Mouse (Mus musculus) thymus, postnatal 25 days (tissue): ENCODE results near the gene Kifc3.

Experiments
- DNase-seq: peaks from one replicate; pipeline ENCODE4 v3.0.0; 2022

The Kifc3 gene

GRCm38 (mm10) chr8:95128750-95129260, 73.8 kb downstream of the Kifc3 start:
- no peak for DNase-seq

GRCm38 (mm10) chr8:95127658-95128057, 75.0 kb downstream of the Kifc3 start:
- DNase-seq: no peak

GRCm38 (mm10) chr8:95126497-95126896, 76.1 kb downstream of the Kifc3 start:
- DNase-seq: no peak

- peak; percentile 15 for DNase-seq
Observed at GRCm38 (mm10) chr8:95123455-95123854, 79.2 kb downstream of the Kifc3 start.

- DNase-seq: peak; percentile 22
Observed at GRCm38 (mm10) chr8:95113750-95114149, 88.9 kb downstream of the Kifc3 start.

- no peak for DNase-seq
Observed at GRCm38 (mm10) chr8:95113108-95113507, 89.5 kb downstream of the Kifc3 start.

- no peak for DNase-seq
Observed at GRCm38 (mm10) chr8:95112594-95112993, 90.0 kb downstream of the Kifc3 start.

- DNase-seq: no peak
Observed at GRCm38 (mm10) chr8:95107306-95107705, 95.3 kb downstream of the Kifc3 start.

GRCm38 (mm10) chr8:95101972-95102371, 100.6 kb downstream of the Kifc3 start:
- no peak for DNase-seq

GRCm38 (mm10) chr8:95099009-95099408, 103.6 kb downstream of the Kifc3 start:
- peak; percentile 64 for DNase-seq

- no peak for DNase-seq
Observed at GRCm38 (mm10) chr8:95093574-95093973, 109.0 kb downstream of the Kifc3 start.

GRCm38 (mm10) chr8:95085432-95086141, 117.0 kb downstream of the Kifc3 start:
- DNase-seq: no peak

GRCm38 (mm10) chr8:95084744-95085431, 117.7 kb downstream of the Kifc3 start:
- no peak for DNase-seq

GRCm38 (mm10) chr8:95084261-95084660, 118.4 kb downstream of the Kifc3 start:
- DNase-seq: no peak

GRCm38 (mm10) chr8:95081650-95082049, 121.0 kb downstream of the Kifc3 start:
- DNase-seq: no peak

- DNase-seq: peak; percentile 99
Observed at GRCm38 (mm10) chr8:95080381-95081341, 122.0 kb downstream of the Kifc3 start, which contains the start of gene Katnb1. Gene Katnb1, plus strand, starts transcription at chr8:95081186.

- DNase-seq: no peak
Observed at GRCm38 (mm10) chr8:95079305-95079704, 123.3 kb downstream of the Kifc3 start.

GRCm38 (mm10) chr8:95078055-95078454, 124.6 kb downstream of the Kifc3 start:
- no peak for DNase-seq

- no peak for DNase-seq
Observed at GRCm38 (mm10) chr8:95076151-95076550, 126.5 kb downstream of the Kifc3 start.

GRCm38 (mm10) chr8:95075504-95075903, 127.1 kb downstream of the Kifc3 start:
- no peak for DNase-seq

GRCm38 (mm10) chr8:95067582-95067981, 135.0 kb downstream of the Kifc3 start:
- peak; percentile 80 for DNase-seq

GRCm38 (mm10) chr8:95064531-95064930, 138.1 kb downstream of the Kifc3 start:
- DNase-seq: no peak
